Mouse (Mus musculus) testis, adult 2 months (tissue): ENCODE measurements around the gene Olfr827. TPM values are rescaled to one million over a fixed set of nuclear protein-coding genes. Genes with fewer than 3 reads are reported as not detected.

ENCODE experiments used
- H3K27ac ChIP-seq: fragments of 200-500 bp; 2 replicates; pipeline ENCODE4 v1.5.1; 2012; ENCODE audit warnings: low read depth, low read length; ENCODE audit not compliant: control insufficient read depth, insufficient read depth
- H3K27me3 ChIP-seq: fragments of 200-500 bp; 2 replicates; pipeline ENCODE4 v1.6.1; 2012; ENCODE audit warnings: mild to moderate bottlenecking, low read length, moderate library complexity; ENCODE audit not compliant: control insufficient read depth, insufficient read depth
- H3K36me3 ChIP-seq: fragments of 200-500 bp; 2 replicates; pipeline ENCODE4 v1.6.1; 2012; ENCODE audit warnings: mild to moderate bottlenecking, low read length; ENCODE audit not compliant: control insufficient read depth, insufficient read depth
- H3K4me1 ChIP-seq: fragments of 200-500 bp; 2 replicates; pipeline ENCODE4 v1.6.1; 2012; ENCODE audit warnings: low read length; ENCODE audit not compliant: control insufficient read depth, insufficient read depth
- H3K4me3 ChIP-seq: fragments of 200-500 bp; 2 replicates; pipeline ENCODE4 v1.5.1; 2012; ENCODE audit warnings: low read depth, mild to moderate bottlenecking, low read length, moderate library complexity, mixed read lengths; ENCODE audit not compliant: control insufficient read depth
- CTCF ChIP-seq: fragments of 200-500 bp; IDR thresholded peaks from 2 replicates; pipeline ENCODE4 v1.5.1; 2012; ENCODE audit warnings: low read depth, mild to moderate bottlenecking, inconsistent platforms, low read length, moderate library complexity; ENCODE audit not compliant: control insufficient read depth, insufficient read depth, insufficient replicate concordance
- POLR2A ChIP-seq: fragments of 200-500 bp; IDR thresholded peaks from 2 replicates; pipeline ENCODE4 v1.6.1; 2012; ENCODE audit warnings: low read depth, mild to moderate bottlenecking, inconsistent platforms, low read length, moderate library complexity; ENCODE audit not compliant: control insufficient read depth
- polyA plus RNA-seq: library from polyadenylated mRNA; depleted of rRNA; stranded (reverse); fragments of >200 nt; gene quantifications from 2 replicates; pipeline ENCODE4 v1.2.3, GENCODE M21; 2012; rRNA removed

Olfr827 gene
- polyA plus RNA-seq, 1 experiment: not detected

- no peaks in the 10 kb centered on the region for H3K36me3 ChIP-seq
- peak; percentile 12; the same call in 1 of the 2 replicates for TF ChIP-seq CTCF
- no peak for TF ChIP-seq POLR2A
- H3K27me3 ChIP-seq: no peaks in the 10 kb centered on the region
- H3K4me3 ChIP-seq: no peak overlapping the region
- no peak overlapping the region for H3K27ac ChIP-seq
- H3K4me1 ChIP-seq: no peaks in the 10 kb centered on the region
Measured at GRCm38 (mm10) chr10:130228246-130228645, 14.0 kb upstream of the Olfr827 start.

DNA sequence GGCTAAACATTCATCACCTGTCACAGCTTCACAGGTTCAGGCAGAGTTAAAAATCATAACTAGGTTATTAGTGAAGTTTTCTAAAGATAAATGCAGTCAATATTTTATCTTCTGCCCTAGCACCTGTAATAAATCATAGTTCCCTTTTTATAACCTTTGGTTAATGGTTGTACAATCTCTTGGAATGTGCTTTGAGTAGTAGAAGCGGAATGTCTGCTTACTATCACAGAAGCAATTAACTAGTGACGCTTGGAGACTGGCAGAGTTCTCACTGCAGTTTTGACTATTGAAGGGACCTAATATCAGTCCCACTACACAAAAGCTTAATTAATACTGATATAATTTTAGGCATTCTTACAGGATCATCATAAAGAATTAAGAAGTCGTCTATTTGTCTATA, 10.8 kb upstream of the Olfr827 start:
- no peaks in the 10 kb centered on the region for H3K4me1 ChIP-seq
- H3K27me3 ChIP-seq: no peaks in the 10 kb centered on the region
- no peaks in the 10 kb centered on the region for H3K36me3 ChIP-seq
- H3K27ac ChIP-seq: no peak overlapping the region
- TF ChIP-seq CTCF: no peak
- TF ChIP-seq POLR2A: no peak
- H3K4me3 ChIP-seq: no peak overlapping the region

GRCm38 (mm10) chr10:130184086-130184485, 30.1 kb downstream of the Olfr827 start, which contains the start of gene Olfr826:
Olfr826 (minus strand) TSS chr10:130184186.
- TF ChIP-seq POLR2A (no peak), CTCF (no peak)

GRCm38 (mm10) chr10:130166666-130167065, 47.5 kb downstream of the Olfr827 start, which contains the start of gene Olfr825:
Olfr825 (minus strand) TSS chr10:130166766.
- Histone ChIP-seq H3K4me1 (no peaks in the 10 kb centered on the region), H3K4me3 (no peak within 1 kb of the TSS), H3K36me3 (no peaks in the 10 kb centered on the region), H3K27me3 (no peaks in the 10 kb centered on the region), H3K27ac (no peak within 1 kb of the TSS)
- no peak for TF ChIP-seq POLR2A
- no peak for TF ChIP-seq CTCF

More at GRCm38 (mm10) chr10:130184086-130184485, 30.1 kb downstream of the Olfr827 start, which contains the start of gene Olfr826:
- Histone ChIP-seq H3K4me1 (no peaks in the 10 kb centered on the region), H3K27me3 (no peaks in the 10 kb centered on the region), H3K4me3 (no peak within 1 kb of the TSS), H3K27ac (no peak within 1 kb of the TSS), H3K36me3 (no peaks in the 10 kb centered on the region)

- Histone ChIP-seq H3K4me1 (no peaks in the 10 kb centered on the region), H3K27ac (no peak overlapping the region), H3K27me3 (no peaks in the 10 kb centered on the region), H3K36me3 (no peaks in the 10 kb centered on the region), H3K4me3 (no peak overlapping the region)
- TF ChIP-seq CTCF (no peak), POLR2A (no peak)
Measured at GRCm38 (mm10) chr10:130165196-130165595, 49.0 kb downstream of the Olfr827 start.

Other genes with a start within 250 kb of the Olfr827 start
- gene Olfr819, start 247.1 kb downstream of the Olfr827 start, polyA plus RNA-seq: not detected in 2 replicates
- gene Olfr247, start 238.3 kb downstream of the Olfr827 start, polyA plus RNA-seq: not detected in 2 replicates
- not detected in 2 replicates for gene Gm10310, start 229.3 kb downstream of the Olfr827 start, polyA plus RNA-seq
- not detected in 2 replicates for gene Olfr820, start 201.8 kb downstream of the Olfr827 start, polyA plus RNA-seq
- gene Olfr821, start 184.1 kb downstream of the Olfr827 start, polyA plus RNA-seq: not detected in 2 replicates
- gene Olfr822, start 143.2 kb downstream of the Olfr827 start, polyA plus RNA-seq: not detected in 2 replicates
- gene Olfr823, start 99.0 kb downstream of the Olfr827 start, polyA plus RNA-seq: not detected in 2 replicates
- gene Olfr824, start 84.4 kb downstream of the Olfr827 start, polyA plus RNA-seq: not detected in 2 replicates
- gene Olfr825, start 47.6 kb downstream of the Olfr827 start, polyA plus RNA-seq: not detected in 2 replicates
- gene Olfr826, start 30.2 kb downstream of the Olfr827 start, polyA plus RNA-seq: not detected in 2 replicates
- not detected in 2 replicates for gene Neurod4, start 65.8 kb upstream of the Olfr827 start, polyA plus RNA-seq
- gene Tespa1, start 108.5 kb upstream of the Olfr827 start, polyA plus RNA-seq: not detected in 2 replicates
- gene Vmn2r84, start 179.9 kb upstream of the Olfr827 start, polyA plus RNA-seq: not detected in 2 replicates
- not detected in 2 replicates for gene Vmn2r85, start 215.3 kb upstream of the Olfr827 start, polyA plus RNA-seq
- gene Vmn2r86, start 241.6 kb upstream of the Olfr827 start, polyA plus RNA-seq: 0.01 and 0.02 TPM in 2 replicates